Mouse (Mus musculus) E14TG2a.4 (cell line): ENCODE measurements around the gene Foxp2.

Source experiments
- CTCF ChIP-seq: conservative IDR thresholded peaks from 2 replicates; pipeline ENCODE4 v1.5.1; 2014; ENCODE audit warnings: low read length
- NANOG ChIP-seq: IDR thresholded peaks from 2 replicates; pipeline ENCODE4 v1.6.1; 2014; ENCODE audit warnings: borderline replicate concordance, low read length, mixed read lengths

DNA sequence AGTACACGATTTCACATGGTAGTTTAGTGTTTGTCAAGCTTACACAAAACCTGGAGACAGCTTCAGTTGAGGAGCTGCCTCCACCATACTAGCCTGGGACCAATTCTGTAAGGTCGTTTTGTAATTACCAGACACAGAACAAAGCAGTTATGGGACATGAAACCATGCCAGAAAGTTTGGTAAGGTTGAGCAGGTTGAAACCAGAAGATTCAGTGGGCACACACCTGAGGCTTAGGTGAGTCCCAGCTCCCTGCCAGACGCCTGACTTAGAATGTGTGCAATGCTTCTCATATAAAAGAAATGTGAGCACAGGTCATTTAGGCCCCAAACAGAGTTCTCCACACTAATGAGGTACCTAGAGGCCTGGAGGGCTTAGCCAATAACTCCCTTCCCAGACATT is 564.3 kb downstream of the Foxp2 start:
- TF ChIP-seq CTCF (no peak), NANOG (no peak)
